Mouse (Mus musculus): Measurements from ENCODE around the gene S100a14.

DNA sequence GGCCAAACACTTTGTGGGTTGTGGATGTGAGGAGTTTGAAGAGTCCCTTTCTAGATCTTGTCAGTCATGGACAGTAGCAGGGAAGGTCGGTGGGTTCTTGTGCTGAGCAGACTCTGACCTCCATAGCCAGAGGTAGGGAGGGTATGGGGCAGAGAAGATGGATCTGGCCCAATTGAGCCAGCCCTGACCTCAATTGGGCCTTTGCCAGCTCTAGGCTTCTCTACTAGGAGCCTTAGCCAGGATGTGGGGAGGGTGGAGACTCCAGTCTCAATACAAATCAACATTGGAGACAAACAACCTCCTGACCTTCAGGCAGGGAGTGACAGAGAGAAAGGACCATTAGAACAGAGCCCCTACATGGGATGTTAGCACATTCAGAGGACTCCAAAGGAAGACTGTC, 11.4 kb upstream of the S100a14 start:
- no peak for TF ChIP-seq POLR2A (IDR thresholded peaks at IDR 0.05; ENCODE audit: low read depth, low read length)
- no peak for TF ChIP-seq CTCF (IDR thresholded peaks at IDR 0.05; ENCODE audit: extremely low read depth, insufficient read length, insufficient replicate concordance, low read depth, low read length)
